Mouse (Mus musculus) spleen, adult 2 months (tissue): Measurements from ENCODE around the gene Nfib.

Experiments
- CTCF ChIP-seq: fragments of 200-500 bp; IDR thresholded peaks from 2 replicates; pipeline ENCODE4 v1.5.1; 2011; ENCODE audit warnings: mild to moderate bottlenecking, inconsistent platforms; ENCODE audit not compliant: insufficient read depth, insufficient read length, insufficient replicate concordance; ENCODE audit errors: extremely low read depth
- POLR2A ChIP-seq: fragments of 200-500 bp; IDR thresholded peaks from 2 replicates; pipeline ENCODE4 v1.6.1; 2011; ENCODE audit warnings: low read depth, low read length, inconsistent platforms

DNA sequence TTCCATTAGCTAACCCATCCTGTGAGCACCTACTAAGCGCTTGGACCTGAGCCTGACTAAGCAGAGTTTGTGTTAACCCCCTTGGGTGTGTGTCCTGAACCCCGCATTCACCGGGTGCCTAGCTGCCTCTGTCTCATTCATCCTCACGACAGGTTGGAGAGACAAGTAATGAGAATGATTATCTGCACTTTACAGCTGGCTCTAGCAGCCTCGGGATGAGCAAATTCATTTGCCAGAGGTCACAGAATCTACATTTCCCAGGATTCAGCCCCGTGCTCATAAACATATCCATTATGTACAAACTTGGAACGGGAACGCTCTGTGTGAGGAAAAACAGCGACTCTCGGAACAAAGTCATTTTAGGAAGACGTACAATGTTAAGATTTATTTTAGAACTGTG lies 6.0 kb downstream of the Nfib start:
- TF ChIP-seq CTCF (no peak), POLR2A (no peak)
